Mouse (Mus musculus): ENCODE measurements at regions not wholly inside any gene's neighbourhood (a gene's known extent, or its start where the extent isn't known, plus 50 kb on each side); places are given as distances from the start of the nearest gene placed in this dataset.
"Not testable (repeated sequence)": the region's sequence is repeated elsewhere in the genome, so short reads cannot be mapped to it uniquely, and the experiment has no call there.

- DNase-seq, result no peak
Observed at GRCm38 (mm10) chr10:3192291-3192690, 75.3 kb downstream of the H60c start.

- DNase-seq, result no peak
Observed at GRCm38 (mm10) chr10:3188361-3188760, 79.2 kb downstream of the H60c start.

GRCm38 (mm10) chr10:3180103-3180502 is 87.5 kb downstream of the H60c start:
- DNase-seq, result peak; percentile 71

- DNase-seq, result peak; percentile 37
Observed at GRCm38 (mm10) chr10:3173601-3174000, 94.0 kb downstream of the H60c start.

- not testable (repeated sequence) for DNase-seq
Observed at GRCm38 (mm10) chr10:3172927-3173326, 94.6 kb downstream of the H60c start.

- DNase-seq, result no peak
Observed at GRCm38 (mm10) chr10:3172257-3172656, 95.3 kb downstream of the H60c start.

GRCm38 (mm10) chr10:3171366-3171765 is 96.2 kb downstream of the H60c start:
- DNase-seq, result peak; percentile 60

- DNase-seq, result no peak
Observed at GRCm38 (mm10) chr10:3155542-3155941, 112.0 kb downstream of the H60c start.

GRCm38 (mm10) chr10:3148171-3148570 is 119.4 kb downstream of the H60c start:
- no peak for DNase-seq

- DNase-seq, result no peak
Observed at GRCm38 (mm10) chr10:3139306-3139705, 128.3 kb downstream of the H60c start.

- no peak for DNase-seq
Observed at GRCm38 (mm10) chr10:3127491-3127890, 140.1 kb downstream of the H60c start.

GRCm38 (mm10) chr10:3117451-3118070 is 150.0 kb downstream of the H60c start:
- no peak for DNase-seq

GRCm38 (mm10) chr10:3114421-3114820 is 153.2 kb downstream of the H60c start:
- not testable (repeated sequence) for DNase-seq

GRCm38 (mm10) chr10:3107955-3108354 is 159.6 kb downstream of the H60c start:
- not testable (repeated sequence) for DNase-seq

All from cerebellum, adult 11-12 months (tissue).